Mouse (Mus musculus) stomach, postnatal 0 days (tissue): ENCODE measurements at regions not wholly inside any gene's neighbourhood (a gene's known extent, or its start where the extent isn't known, plus 50 kb on each side); places are given as distances from the start of the nearest gene placed in this dataset.

Experiments
- ATAC-seq: fragments of 200-750 bp; cut with Nextera tagmentation; 2 replicates; pipeline ENCODE4 v1.8.0; 2017; ENCODE audit not compliant: low FRiP score, low TSS enrichment
- DNase-seq: peaks from one replicate; pipeline ENCODE4 v3.0.0-alpha.2; 2016; ENCODE audit warnings: low spot score
- H3K27ac ChIP-seq: fragments of 300-500 bp; sonication (generic); replicated peaks from 2 replicates; pipeline ENCODE4 v1.5.1; 2014; ENCODE audit warnings: mild to moderate bottlenecking, control low read depth
- H3K27me3 ChIP-seq: fragments of 300-500 bp; sonication (generic); 2 replicates; pipeline ENCODE4 v1.6.1; 2014; ENCODE audit warnings: low read length; ENCODE audit not compliant: control insufficient read depth, insufficient read depth
- H3K36me3 ChIP-seq: fragments of 300-500 bp; sonication (generic); 2 replicates; pipeline ENCODE4 v1.6.1; 2014; ENCODE audit warnings: low read length, mixed read lengths; ENCODE audit not compliant: control insufficient read depth, insufficient read depth
- H3K4me1 ChIP-seq: fragments of 300-500 bp; sonication (generic); replicated peaks from 2 replicates; pipeline ENCODE4 v1.6.1; 2014; ENCODE audit warnings: antibody characterized with exemption; ENCODE audit not compliant: control insufficient read depth, insufficient read depth
- H3K4me2 ChIP-seq: fragments of 300-500 bp; sonication (generic); replicated peaks from 2 replicates; pipeline ENCODE4 v1.6.1; 2014; ENCODE audit warnings: low read depth, mild to moderate bottlenecking, control low read depth, moderate library complexity
- H3K4me3 ChIP-seq: fragments of 300-500 bp; sonication (generic); 2 replicates; pipeline ENCODE4 v1.5.1; 2014; ENCODE audit warnings: low read depth, low read length, control low read depth
- H3K9ac ChIP-seq: fragments of 300-500 bp; sonication (generic); 2 replicates; pipeline ENCODE4 v1.6.1; 2014; ENCODE audit warnings: mild to moderate bottlenecking, low read length, control low read depth, mixed read lengths
- H3K9me3 ChIP-seq: fragments of 300-500 bp; sonication (generic); 2 replicates; pipeline ENCODE4 v1.6.1; 2016; ENCODE audit warnings: low read length; ENCODE audit not compliant: control insufficient read depth
- CTCF ChIP-seq: IDR thresholded peaks from 2 replicates; pipeline ENCODE4 v1.5.1; 2016; ENCODE audit warnings: antibody characterized with exemption, low read depth, mild to moderate bottlenecking, moderate library complexity
- EP300 ChIP-seq: optimal IDR thresholded peaks from 2 replicates; pipeline ENCODE3; 2016; ENCODE audit warnings: antibody characterized with exemption
- WGBS: fragments of 180-500 bp; shearing (Covaris S2); extraction: QIAGEN DNeasy Blood & Tissue Kit; methylation state at CpG from one replicate; pipeline ENCODE4 v1.1.7; 2014; 5-methylcytosine and 5-hydroxymethylcytosine counted together

DNA sequence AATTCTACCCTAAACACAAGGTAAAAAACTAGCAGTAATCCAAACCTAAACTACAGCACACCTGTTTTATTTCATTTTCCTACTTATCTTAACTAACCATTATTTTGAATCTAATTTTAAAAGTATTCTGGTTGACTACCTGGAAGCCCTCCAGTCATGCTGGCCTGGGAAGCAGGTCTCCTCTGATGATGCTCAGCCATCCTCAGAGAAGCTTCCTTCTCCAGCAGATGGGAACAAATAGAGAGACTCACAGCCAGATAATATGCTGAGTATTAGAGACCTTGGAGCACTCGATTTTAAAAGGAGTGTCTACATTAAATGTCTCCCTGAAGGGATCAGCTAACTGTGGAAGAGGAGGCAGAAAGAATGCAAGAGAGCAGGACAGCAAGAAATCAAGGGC, 537.8 kb downstream of the Olfm4 start:
- Histone ChIP-seq H3K36me3 (no peaks in the 10 kb centered on the region), H3K27me3 (no peaks in the 10 kb centered on the region), H3K27ac (no peak overlapping the region), H3K4me2 (no peak overlapping the region), H3K4me3 (no peak overlapping the region), H3K9me3 (no peaks in the 10 kb centered on the region), H3K9ac (no peak overlapping the region), H3K4me1 (no peaks in the 10 kb centered on the region)
- 59% methylated on average over 1 of the region's 1 CpGs for WGBS
- DNase-seq, result no peak
- no peak for ATAC-seq
- TF ChIP-seq EP300 (no peak), CTCF (no peak)

DNA sequence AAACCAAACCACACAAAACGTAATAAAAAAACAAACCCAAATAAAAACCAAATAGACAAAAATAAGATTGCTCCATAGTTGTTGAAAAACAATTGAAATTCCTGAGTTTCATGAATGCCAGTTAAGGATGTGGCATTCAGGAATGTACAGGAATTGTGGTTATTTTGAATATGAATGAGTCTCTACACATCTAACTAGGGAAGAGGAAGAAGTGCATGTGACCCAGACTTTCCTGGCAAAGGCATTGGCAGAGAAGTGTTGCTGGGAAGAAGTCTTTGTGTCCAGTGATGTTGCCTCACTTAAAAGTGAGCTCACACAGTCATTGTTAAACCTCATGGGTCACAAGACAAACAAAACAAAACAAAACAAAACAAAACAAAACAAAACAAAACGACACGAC, 538.7 kb downstream of the Olfm4 start:
- DNase-seq, result no peak

DNA sequence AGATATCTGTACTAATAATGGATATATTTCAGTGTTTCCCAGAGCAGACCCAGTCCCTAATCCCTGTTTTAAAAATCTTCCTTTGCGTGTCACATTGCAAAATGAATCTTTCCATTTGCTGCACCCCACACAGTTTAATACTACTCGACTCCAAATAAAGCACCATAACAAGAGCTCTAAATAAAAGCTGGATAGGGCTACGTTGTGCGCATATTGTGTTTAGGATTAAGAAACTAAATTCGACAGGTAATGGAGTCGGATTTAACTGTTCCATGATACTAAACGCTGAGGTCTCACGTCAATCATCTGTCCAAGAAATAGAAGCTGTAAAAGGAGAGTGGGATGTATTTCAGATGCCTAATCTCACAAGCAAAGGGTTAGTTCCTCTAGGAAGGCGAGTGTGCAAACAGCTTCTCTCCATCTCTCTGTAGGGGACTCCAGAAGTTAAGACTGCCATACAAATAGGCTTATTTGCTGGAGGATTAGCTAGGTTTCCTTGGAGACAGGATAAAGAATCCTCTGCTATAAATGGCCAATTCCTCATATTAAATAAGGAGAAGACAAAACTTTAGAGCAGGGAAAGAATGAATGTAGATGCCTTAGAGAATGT, 544.6 kb downstream of the Olfm4 start:
- H3K27ac ChIP-seq, result no peak overlapping the region
- H3K4me1 ChIP-seq, result no peaks in the 10 kb centered on the region
- H3K4me2 ChIP-seq, result no peak overlapping the region
- no peaks in the 10 kb centered on the region for H3K36me3 ChIP-seq
- H3K9me3 ChIP-seq, result no peaks in the 10 kb centered on the region
- H3K9ac ChIP-seq, result no peak overlapping the region
- 49% methylated on average over 9 of the region's 9 CpGs for WGBS
- TF ChIP-seq EP300 (no peak), CTCF (no peak)
- no peak for ATAC-seq
- no peaks in the 10 kb centered on the region for H3K27me3 ChIP-seq
- no peak for DNase-seq
- no peak overlapping the region for H3K4me3 ChIP-seq

More for the DNA sequence above, 538.7 kb downstream of the Olfm4 start:
- ATAC-seq, result no peak
- H3K36me3 ChIP-seq, result no peaks in the 10 kb centered on the region
- no peaks in the 10 kb centered on the region for H3K4me1 ChIP-seq
- 83% methylated on average over 3 of the region's 3 CpGs for WGBS
- no peak overlapping the region for H3K4me2 ChIP-seq
- TF ChIP-seq CTCF (no peak), EP300 (no peak)
- no peaks in the 10 kb centered on the region for H3K27me3 ChIP-seq
- H3K27ac ChIP-seq, result no peak overlapping the region
- no peak overlapping the region for H3K4me3 ChIP-seq
- H3K9me3 ChIP-seq, result no peaks in the 10 kb centered on the region
- H3K9ac ChIP-seq, result no peak overlapping the region

DNA sequence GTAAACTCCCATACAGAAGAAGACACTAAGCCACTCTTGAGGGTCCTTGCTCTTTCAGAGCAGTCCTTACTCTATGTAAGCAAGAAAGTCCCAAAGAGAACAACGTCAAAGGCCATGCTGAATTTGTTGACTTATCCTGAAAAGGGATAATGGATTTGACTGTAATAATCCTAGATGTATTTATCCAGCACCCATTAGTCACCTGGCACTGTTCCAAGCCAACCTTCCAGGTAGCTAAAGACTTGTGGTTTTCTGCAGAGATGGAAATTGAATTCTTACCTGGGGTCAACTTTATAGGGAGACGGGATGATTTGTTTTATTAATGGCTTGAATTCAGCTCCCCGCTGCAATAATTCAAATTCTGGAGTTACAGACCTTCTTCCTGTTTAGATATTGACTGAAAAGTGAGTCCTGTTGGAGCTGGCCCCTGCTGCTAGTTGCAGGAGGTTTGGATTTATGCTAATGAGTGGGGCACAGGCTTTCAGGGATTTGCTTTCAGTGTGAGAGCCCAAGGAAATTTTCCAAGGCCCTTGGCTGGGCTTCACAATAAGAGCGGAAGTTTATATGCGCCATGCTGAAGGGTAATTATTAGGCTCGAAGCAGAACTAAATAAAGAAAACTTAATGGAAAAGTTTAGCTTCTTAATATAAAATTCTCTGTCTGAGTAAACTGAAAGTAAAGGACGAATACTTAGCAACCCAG, 552.3 kb downstream of the Olfm4 start:
- H3K36me3 ChIP-seq, result no peaks in the 10 kb centered on the region
- H3K4me1 ChIP-seq, result 0 out of 2 replicates have a peak, but pooled peaks cover 2% of the 10 kb centered on the region
- ATAC-seq (no peak), DNase-seq (peak; percentile 46)
- H3K4me2 ChIP-seq, result peak overlapping the region; percentile 25
- TF ChIP-seq CTCF (no peak), EP300 (no peak)
- H3K9ac ChIP-seq, result no peak overlapping the region
- H3K4me3 ChIP-seq, result 0 out of 2 replicates have a peak overlapping the region, but pooled peaks have one; percentile 12
- no peak overlapping the region for H3K27ac ChIP-seq
- WGBS, result 21% methylated on average over 7 of the region's 7 CpGs
- no peaks in the 10 kb centered on the region for H3K27me3 ChIP-seq
- H3K9me3 ChIP-seq, result no peaks in the 10 kb centered on the region

DNA sequence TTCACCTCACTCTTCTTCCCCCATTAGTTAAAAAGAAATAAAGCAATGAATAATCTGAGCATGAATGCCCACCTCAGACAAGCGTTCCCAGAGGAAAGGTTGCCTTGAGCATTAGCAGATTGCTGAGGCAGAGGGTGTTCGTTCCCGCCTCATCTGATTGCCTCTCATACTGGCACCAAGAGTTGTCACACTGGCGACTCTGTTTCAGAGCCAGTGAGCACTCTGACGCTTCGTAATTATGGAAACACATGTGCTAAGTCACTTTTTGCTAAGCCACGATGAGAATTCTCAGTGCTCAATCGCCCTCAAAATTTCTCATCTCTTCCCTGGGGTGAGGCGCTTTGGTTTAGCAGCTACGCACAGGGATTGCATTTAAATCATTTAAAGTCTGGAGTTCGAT, 576.1 kb downstream of the Olfm4 start:
- Histone ChIP-seq H3K4me2 (no peak overlapping the region), H3K9ac (no peak overlapping the region), H3K4me1 (no peaks in the 10 kb centered on the region), H3K27me3 (no peaks in the 10 kb centered on the region), H3K4me3 (no peak overlapping the region), H3K27ac (no peak overlapping the region), H3K36me3 (no peaks in the 10 kb centered on the region), H3K9me3 (no peaks in the 10 kb centered on the region)
- no peak for ATAC-seq
- TF ChIP-seq EP300 (no peak), CTCF (no peak)
- WGBS, result 78% methylated on average over 11 of the region's 11 CpGs
- no peak for DNase-seq
